Mouse (Mus musculus) monocyte, adult 5-6 weeks (primary cell): ENCODE results near the gene Slc46a2. TPM values are rescaled to one million over a fixed set of nuclear protein-coding genes. Genes with fewer than 3 reads are reported as not detected.

ENCODE experiments used
- ATAC-seq: fragments of 153-309, 156-312 bp; replicated peaks from 2 replicates; pipeline ENCODE4 v1.8.0; 2017; ENCODE audit warnings: mild to moderate bottlenecking; ENCODE audit not compliant: low TSS enrichment, insufficient number of reproducible peaks, severe bottlenecking, poor library complexity, low FRiP score
- total RNA-seq: library from RNA; stranded (forward); fragments of 200-1000, 200-491, 200-594 nt; gene quantifications from 3 replicates; pipeline ENCODE4 v1.2.3, GENCODE M21; 2017

The Slc46a2 gene
- total RNA-seq, 1 experiment from 2014 or later = not detected

GRCm38 (mm10) chr4:59894977-59895575, 19.8 kb downstream of the Slc46a2 start:
- no peak for ATAC-seq

- no peak for ATAC-seq
Measured at GRCm38 (mm10) chr4:59894415-59894814, 20.4 kb downstream of the Slc46a2 start.

- ATAC-seq = no peak
Measured at GRCm38 (mm10) chr4:59892731-59893130, 22.1 kb downstream of the Slc46a2 start.

- ATAC-seq = no peak
Measured at GRCm38 (mm10) chr4:59891723-59892416, 23.0 kb downstream of the Slc46a2 start.

- no peak for ATAC-seq
Measured at GRCm38 (mm10) chr4:59890086-59890600, 24.7 kb downstream of the Slc46a2 start.

GRCm38 (mm10) chr4:59888014-59888413, 26.8 kb downstream of the Slc46a2 start:
- no peak for ATAC-seq

GRCm38 (mm10) chr4:59887011-59887410, 27.8 kb downstream of the Slc46a2 start:
- no peak for ATAC-seq

- ATAC-seq = no peak
Measured at GRCm38 (mm10) chr4:59886281-59886680, 28.6 kb downstream of the Slc46a2 start.

- no peak for ATAC-seq
Measured at GRCm38 (mm10) chr4:59884136-59884696, 30.6 kb downstream of the Slc46a2 start.

GRCm38 (mm10) chr4:59881210-59881609, 33.6 kb downstream of the Slc46a2 start:
- no peak for ATAC-seq

GRCm38 (mm10) chr4:59880725-59881124, 34.1 kb downstream of the Slc46a2 start:
- ATAC-seq = no peak

- ATAC-seq = no peak
Measured at GRCm38 (mm10) chr4:59879444-59879843, 35.4 kb downstream of the Slc46a2 start.

- ATAC-seq = no peak
Measured at GRCm38 (mm10) chr4:59878595-59878994, 36.3 kb downstream of the Slc46a2 start.

GRCm38 (mm10) chr4:59877025-59877424, 37.8 kb downstream of the Slc46a2 start:
- no peak for ATAC-seq

GRCm38 (mm10) chr4:59876570-59876969, 38.3 kb downstream of the Slc46a2 start:
- ATAC-seq = no peak

GRCm38 (mm10) chr4:59873830-59874229, 41.0 kb downstream of the Slc46a2 start:
- no peak for ATAC-seq

GRCm38 (mm10) chr4:59873240-59873639, 41.6 kb downstream of the Slc46a2 start:
- no peak for ATAC-seq

- ATAC-seq = peak; percentile 63; the same call in 1 of the 2 replicates
Measured at GRCm38 (mm10) chr4:59870859-59871591, 43.8 kb downstream of the Slc46a2 start.

GRCm38 (mm10) chr4:59870433-59870832, 44.4 kb downstream of the Slc46a2 start:
- no peak for ATAC-seq
